ENCODE assay signal across 8 mouse cellular contexts in genomic region chr11:99039782-99040181, GRCm38 (mm10). TPM values are rescaled to one million over a fixed set of nuclear protein-coding genes. Genes with fewer than 3 reads are reported as not detected.
A peak's percentile ranks its signal among the peaks of the same experiment; 100 is the strongest.
DNase-seq lines count a peak whose midpoint lies in the region; ATAC-seq and TF ChIP-seq lines count a peak whose summit lies in the region.

No protein-coding gene starts in this region.

- no peak overlapping the region for H3K4me3 ChIP-seq in C2C12 (ENCODE audit: insufficient read depth, poor library complexity, severe bottlenecking)
- peak overlapping the region; percentile 29 for H3K4me3 ChIP-seq in bone marrow, adult 2 months (replicated peaks; ENCODE audit: control insufficient read depth, low read depth, low read length)
- H3K4me3 ChIP-seq in embryonic facial prominence, embryonic 15.5 days (replicated peaks), result peak overlapping the region; percentile 69
- peak overlapping the region; percentile 72 for H3K4me3 ChIP-seq in heart, embryonic 12.5 days
- peak overlapping the region; percentile 75 for H3K4me3 ChIP-seq in kidney, embryonic 16.5 days (ENCODE audit: low read length)
- H3K4me3 ChIP-seq in liver, embryonic 11.5 days (ENCODE audit: low read depth, low read length), result peak overlapping the region; percentile 73
- peak overlapping the region; percentile 24 for H3K4me3 ChIP-seq in myocyte

- no peak overlapping the region for H3K27ac ChIP-seq in bone marrow, adult 2 months (ENCODE audit: control insufficient read depth, insufficient read depth, low read depth, low read length, poor library complexity)
- H3K27ac ChIP-seq in embryonic facial prominence, embryonic 15.5 days (replicated peaks), result peak overlapping the region; percentile 97
- peak overlapping the region; percentile 85 for H3K27ac ChIP-seq in heart, embryonic 12.5 days (ENCODE audit: poor library complexity, severe bottlenecking)
- peak overlapping the region; percentile 95 for H3K27ac ChIP-seq in kidney, embryonic 16.5 days (ENCODE audit: low read length)
- peak overlapping the region; percentile 90; the same call in 1 of the 2 replicates for H3K27ac ChIP-seq in liver, embryonic 11.5 days (ENCODE audit: low read depth, low read length)

- ATAC-seq in embryonic facial prominence, embryonic 15.5 days (ENCODE audit: insufficient number of reproducible peaks, low FRiP score, low TSS enrichment, low read depth), result peak; percentile 79
- peak; percentile 46; the same call in 1 of the 2 replicates for ATAC-seq in heart, embryonic 12.5 days (ENCODE audit: insufficient number of reproducible peaks, low FRiP score)
- peak; percentile 62 for ATAC-seq in kidney, embryonic 16.5 days (ENCODE audit: low FRiP score, low TSS enrichment)
- peak; percentile 54 for ATAC-seq in liver, embryonic 11.5 days (replicated peaks; ENCODE audit: low FRiP score)

- H3K4me1 ChIP-seq in bone marrow, adult 2 months (ENCODE audit: control insufficient read depth, insufficient read depth, low read length), result peaks cover 3% of the 10 kb centered on the region
- peaks cover 25% of the 10 kb centered on the region for H3K4me1 ChIP-seq in embryonic facial prominence, embryonic 15.5 days
- H3K4me1 ChIP-seq in heart, embryonic 12.5 days (replicated peaks), result peaks cover 33% of the 10 kb centered on the region
- H3K4me1 ChIP-seq in kidney, embryonic 16.5 days (ENCODE audit: insufficient read depth, low read length), result peaks cover 26% of the 10 kb centered on the region
- peaks cover 26% of the 10 kb centered on the region for H3K4me1 ChIP-seq in liver, embryonic 11.5 days (replicated peaks; ENCODE audit: control insufficient read depth, insufficient read depth, low read length)

- DNase-seq in liver, embryonic 11.5 days (ENCODE audit: low spot score), result peak; percentile 72
- peak; percentile 64 to 79 for DNase-seq in spleen, postnatal 4 days (ENCODE audit: low spot score in 2 of 2)

- H3K36me3 ChIP-seq in C2C12 (ENCODE audit: control insufficient read depth, insufficient read depth) (no peaks in the 10 kb centered on the region), myocyte (ENCODE audit: control insufficient read depth, insufficient read depth) (no peaks in the 10 kb centered on the region)
- H3K36me3 ChIP-seq in embryonic facial prominence, embryonic 15.5 days, result no peaks in the 10 kb centered on the region; the same call in 1 of the 2 replicates
- H3K36me3 ChIP-seq in heart, embryonic 12.5 days, result no peaks in the 10 kb centered on the region
- no peaks in the 10 kb centered on the region for H3K36me3 ChIP-seq in kidney, embryonic 16.5 days (ENCODE audit: insufficient read depth, low read length)
- 0 out of 2 replicates have a peak, but pooled peaks cover 2% of the 10 kb centered on the region for H3K36me3 ChIP-seq in liver, embryonic 11.5 days (ENCODE audit: control insufficient read depth, insufficient read depth, low read length)

- peak overlapping the region; percentile 96; the same call in 1 of the 2 replicates for H3K9ac ChIP-seq in embryonic facial prominence, embryonic 15.5 days
- H3K9ac ChIP-seq in heart, embryonic 12.5 days, result peak overlapping the region; percentile 86; the same call in 1 of the 2 replicates
- H3K9ac ChIP-seq in kidney, embryonic 16.5 days (replicated peaks; ENCODE audit: low read length), result peak overlapping the region; percentile 95
- H3K9ac ChIP-seq in liver, embryonic 11.5 days (ENCODE audit: low read depth, low read length), result peak overlapping the region; percentile 86

- peaks cover 15% of the 10 kb centered on the region for H3K79me3 ChIP-seq in C2C12 (ENCODE audit: low read depth)

- H3K27me3 ChIP-seq in C2C12 (ENCODE audit: control insufficient read depth, insufficient read depth, insufficient read length), result no peaks in the 10 kb centered on the region
- H3K27me3 ChIP-seq in embryonic facial prominence, embryonic 15.5 days, result no peaks in the 10 kb centered on the region
- H3K27me3 ChIP-seq in heart, embryonic 12.5 days (replicated peaks), result 0 out of 2 replicates have a peak, but pooled peaks cover 3% of the 10 kb centered on the region
- H3K27me3 ChIP-seq in kidney, embryonic 16.5 days (ENCODE audit: insufficient read depth, low read length), result no peaks in the 10 kb centered on the region
- H3K27me3 ChIP-seq in liver, embryonic 11.5 days (replicated peaks; ENCODE audit: control insufficient read depth, insufficient read depth, low read length), result peaks cover 24% of the 10 kb centered on the region
- H3K27me3 ChIP-seq in myocyte (ENCODE audit: control insufficient read depth, insufficient read depth, insufficient read length), result peaks cover 8% of the 10 kb centered on the region

- H3K4me2 ChIP-seq in embryonic facial prominence, embryonic 15.5 days (replicated peaks), result peak overlapping the region; percentile 88
- peak overlapping the region; percentile 93 for H3K4me2 ChIP-seq in heart, embryonic 12.5 days
- H3K4me2 ChIP-seq in kidney, embryonic 16.5 days (replicated peaks; ENCODE audit: low read depth, low read length), result peak overlapping the region; percentile 89
- peak overlapping the region; percentile 86 for H3K4me2 ChIP-seq in liver, embryonic 11.5 days
- peak overlapping the region; percentile 67 for H3K4me2 ChIP-seq in myocyte (ENCODE audit: low read depth)

- peak; percentile 64 for TF ChIP-seq CTCF in C2C12 (IDR thresholded peaks at IDR 0.05; ENCODE audit: control insufficient read depth, insufficient read depth, insufficient read length)
- TF ChIP-seq CTCF in bone marrow, adult 2 months (IDR thresholded peaks at IDR 0.05; ENCODE audit: control insufficient read depth, insufficient read depth, low read length), result peak; percentile 69

- H3K9me3 ChIP-seq in embryonic facial prominence, embryonic 15.5 days (replicated peaks), result no peaks in the 10 kb centered on the region
- no peaks in the 10 kb centered on the region for H3K9me3 ChIP-seq in heart, embryonic 12.5 days (replicated peaks)
- H3K9me3 ChIP-seq in kidney, embryonic 16.5 days (ENCODE audit: low read length), result no peaks in the 10 kb centered on the region
- no peaks in the 10 kb centered on the region for H3K9me3 ChIP-seq in liver, embryonic 11.5 days (ENCODE audit: control insufficient read depth, low read length)

- TF ChIP-seq POLR2A in bone marrow, adult 2 months (IDR thresholded peaks at IDR 0.05; ENCODE audit: borderline replicate concordance, control insufficient read depth, low read depth, low read length), result no peak
- TF ChIP-seq POLR2A in myocyte (IDR thresholded peaks at IDR 0.05; ENCODE audit: insufficient read length, low read depth), result no peak

- H3K79me2 ChIP-seq in C2C12 (ENCODE audit: control insufficient read depth, insufficient read depth) (peaks cover 45% of the 10 kb centered on the region), myocyte (ENCODE audit: control insufficient read depth, insufficient read depth) (no peaks in the 10 kb centered on the region)

- H3ac ChIP-seq in C2C12 (ENCODE audit: control insufficient read depth, insufficient read length, low read depth), result peak overlapping the region; percentile 27
- no peak overlapping the region for H3ac ChIP-seq in myocyte (ENCODE audit: control insufficient read depth, insufficient read length)

- WGBS in bone marrow, adult 2 months, result under 1% methylated on average over 15 of the region's 15 CpGs
- WGBS in embryonic facial prominence, embryonic 15.5 days, result under 1% methylated on average over 15 of the region's 15 CpGs
- under 1% methylated on average over 15 of the region's 15 CpGs for WGBS in heart, embryonic 12.5 days
- 2% methylated on average over 15 of the region's 15 CpGs for WGBS in kidney, embryonic 16.5 days
- 2% methylated on average over 15 of the region's 15 CpGs for WGBS in liver, embryonic 11.5 days

RNA-seq across cellular contexts. Expression of gene Igfbp4, which starts 1.3 kb away (rescaled TPM):
- 38.5 TPM for polyA plus RNA-seq in C2C12 (2012; fragmentation: generic; extraction: Trizol)
- polyA plus RNA-seq in bone marrow, adult 2 months (2011; ENCODE audit: insufficient read depth, insufficient read length, low replicate concordance, missing spikeins), result 59.7 and 78.0 TPM in 2 replicates
- polyA plus RNA-seq in embryonic facial prominence, embryonic 15.5 days (2015; fragmentation: Nextera tagmentation; extraction: Ambion mirVana), result 1,352 and 1,417 TPM in 2 replicates
- polyA plus RNA-seq in heart, embryonic 12.5 days (2016; fragmentation: Nextera tagmentation; extraction: Ambion mirVana), result 371 and 382 TPM in 2 replicates
- 771 and 832 TPM in 2 replicates for polyA plus RNA-seq in kidney, embryonic 16.5 days (2015; fragmentation: Nextera tagmentation; extraction: Ambion mirVana)
- polyA plus RNA-seq in liver, embryonic 11.5 days (2014; fragmentation: Nextera tagmentation; extraction: Ambion mirVana), result 324 and 328 TPM in 2 replicates
- polyA plus RNA-seq in myocyte (2012; fragmentation: generic; extraction: Trizol), result 58.6 TPM

RNA-seq across cellular contexts. Expression of gene Top2a, which starts 15.8 kb away (rescaled TPM):
- polyA plus RNA-seq in C2C12 (2012; fragmentation: generic; extraction: Trizol) (83.8 TPM), myocyte (2012; fragmentation: generic; extraction: Trizol) (39.9 TPM)
- polyA plus RNA-seq in bone marrow, adult 2 months (2011; ENCODE audit: insufficient read depth, insufficient read length, low replicate concordance, missing spikeins), result 161 and 191 TPM in 2 replicates
- polyA plus RNA-seq in embryonic facial prominence, embryonic 15.5 days (2015; fragmentation: Nextera tagmentation; extraction: Ambion mirVana), result 162 and 168 TPM in 2 replicates
- 196 and 201 TPM in 2 replicates for polyA plus RNA-seq in heart, embryonic 12.5 days (2016; fragmentation: Nextera tagmentation; extraction: Ambion mirVana)
- 213 and 252 TPM in 2 replicates for polyA plus RNA-seq in kidney, embryonic 16.5 days (2015; fragmentation: Nextera tagmentation; extraction: Ambion mirVana)
- 315 and 330 TPM in 2 replicates for polyA plus RNA-seq in liver, embryonic 11.5 days (2014; fragmentation: Nextera tagmentation; extraction: Ambion mirVana)

RNA-seq across cellular contexts. Expression of gene Tns4, which starts 49.3 kb away (rescaled TPM):
- 0.18 TPM for polyA plus RNA-seq in C2C12 (2012; fragmentation: generic; extraction: Trizol)
- polyA plus RNA-seq in bone marrow, adult 2 months (2011; ENCODE audit: insufficient read depth, insufficient read length, low replicate concordance, missing spikeins), result not detected in 2 replicates
- 2.7 and 2.8 TPM in 2 replicates for polyA plus RNA-seq in embryonic facial prominence, embryonic 15.5 days (2015; fragmentation: Nextera tagmentation; extraction: Ambion mirVana)
- polyA plus RNA-seq in heart, embryonic 12.5 days (2016; fragmentation: Nextera tagmentation; extraction: Ambion mirVana), result 0.05 and 0.11 TPM in 2 replicates
- 0.17 and 0.22 TPM in 2 replicates for polyA plus RNA-seq in kidney, embryonic 16.5 days (2015; fragmentation: Nextera tagmentation; extraction: Ambion mirVana)
- polyA plus RNA-seq in liver, embryonic 11.5 days (2014; fragmentation: Nextera tagmentation; extraction: Ambion mirVana), result 0.21 TPM in 1 of 2 replicates, not detected in the other
- polyA plus RNA-seq in myocyte (2012; fragmentation: generic; extraction: Trizol), result 0.11 TPM

RNA-seq across cellular contexts. Expression of gene Gjd3, which starts 57.0 kb away (rescaled TPM):
- polyA plus RNA-seq in C2C12 (2012; fragmentation: generic; extraction: Trizol), result not detected
- polyA plus RNA-seq in bone marrow, adult 2 months (2011; ENCODE audit: insufficient read depth, insufficient read length, low replicate concordance, missing spikeins), result not detected in 2 replicates
- polyA plus RNA-seq in embryonic facial prominence, embryonic 15.5 days (2015; fragmentation: Nextera tagmentation; extraction: Ambion mirVana), result 0.96 and 1.1 TPM in 2 replicates
- 3.5 and 3.9 TPM in 2 replicates for polyA plus RNA-seq in heart, embryonic 12.5 days (2016; fragmentation: Nextera tagmentation; extraction: Ambion mirVana)
- polyA plus RNA-seq in kidney, embryonic 16.5 days (2015; fragmentation: Nextera tagmentation; extraction: Ambion mirVana), result 0.59 TPM in 1 of 2 replicates, not detected in the other
- polyA plus RNA-seq in liver, embryonic 11.5 days (2014; fragmentation: Nextera tagmentation; extraction: Ambion mirVana), result 0.21 and 0.22 TPM in 2 replicates
- polyA plus RNA-seq in myocyte (2012; fragmentation: generic; extraction: Trizol), result 0.05 TPM
